Mouse (Mus musculus) CH12.LX (cell line): ENCODE results near the gene Gm38392. TPM values are rescaled to one million over a fixed set of nuclear protein-coding genes. Genes with fewer than 3 reads are reported as not detected.

ENCODE experiments used
- DNase-seq: peaks from one replicate; pipeline ENCODE4 v3.0.0-alpha.2; 2013; ENCODE audit errors: extremely low read depth
- H3K27ac ChIP-seq: 2 replicates; pipeline ENCODE4 v1.5.1; 2012; ENCODE audit warnings: low read depth, mild to moderate bottlenecking, control low read depth, moderate library complexity; ENCODE audit not compliant: insufficient read depth
- H3K27me3 ChIP-seq: replicated peaks from 2 replicates; pipeline ENCODE3; 2012; ENCODE audit warnings: inconsistent platforms
- H3K36me3 ChIP-seq, 2 experiments: replicated peaks in 1 of 2; 2 replicates each; pipeline versions ENCODE3 to v1.6.1; 2012; ENCODE audit warnings: inconsistent platforms in 1 of 2, low read length in 1 of 2, mild to moderate bottlenecking in 1 of 2, mixed read lengths in 1 of 2, moderate library complexity in 1 of 2; ENCODE audit not compliant: control insufficient read depth in 1 of 2, insufficient read depth in 1 of 2
- H3K4me1 ChIP-seq, 2 experiments: 2 replicates each; pipeline ENCODE4 v1.6.1; 2012; ENCODE audit warnings: inconsistent platforms in 1 of 2, moderate library complexity in 1 of 2; ENCODE audit not compliant: insufficient read depth in 2 of 2, control insufficient read depth in 1 of 2
- H3K4me2 ChIP-seq: 2 replicates; pipeline ENCODE4 v1.6.1; 2012; ENCODE audit warnings: low read depth, mild to moderate bottlenecking, control low read depth; ENCODE audit not compliant: poor library complexity, insufficient read depth, severe bottlenecking
- H3K4me3 ChIP-seq, 3 experiments: fragments of 150-350 bp in 1 of 3; sonication (generic) in 1 of 3; replicated peaks in 1 of 3; 2 replicates each; pipeline versions ENCODE3 to v1.5.1; 2011 to 2012; ENCODE audit warnings: low read depth in 2 of 3, low read length in 2 of 3, mild to moderate bottlenecking in 2 of 3, moderate library complexity in 2 of 3, control low read depth in 1 of 3, improper control_type of control experiment in 1 of 3, inconsistent platforms in 1 of 3, mixed read lengths in 1 of 3; ENCODE audit not compliant: poor library complexity in 1 of 3
- H3K79me2 ChIP-seq: replicated peaks from 2 replicates; pipeline ENCODE4 v1.6.1; 2012; ENCODE audit warnings: mild to moderate bottlenecking, moderate library complexity; ENCODE audit not compliant: control insufficient read depth, poor library complexity, insufficient read depth, severe bottlenecking; ENCODE audit errors: extremely low read depth
- H3K9ac ChIP-seq: 2 replicates; pipeline ENCODE4 v1.6.1; 2012; ENCODE audit warnings: low read depth, mild to moderate bottlenecking, control low read depth, moderate library complexity; ENCODE audit not compliant: insufficient read depth
- H3K9me3 ChIP-seq: replicated peaks from 2 replicates; pipeline ENCODE3; 2012; ENCODE audit warnings: low read length, inconsistent platforms, mixed read lengths
- BHLHE40 ChIP-seq: IDR thresholded peaks from 2 replicates; pipeline ENCODE4 v1.6.1; 2011; ENCODE audit warnings: mild to moderate bottlenecking, low read depth, low read length, improper control_type of control experiment
- CHD1 ChIP-seq: IDR thresholded peaks from 2 replicates; pipeline ENCODE4 v1.6.1; 2012; ENCODE audit warnings: low read depth, low read length, improper control_type of control experiment, inconsistent platforms
- CHD2 ChIP-seq: IDR thresholded peaks from 2 replicates; pipeline ENCODE4 v1.6.1; 2011; ENCODE audit warnings: low read length, improper control_type of control experiment
- ELF1 ChIP-seq: IDR thresholded peaks from 2 replicates; pipeline ENCODE4 v1.6.1; 2014; ENCODE audit warnings: low read depth, mild to moderate bottlenecking, inconsistent platforms, low read length, improper control_type of control experiment
- EP300 ChIP-seq: IDR thresholded peaks from 2 replicates; pipeline ENCODE4 v1.6.1; 2011; ENCODE audit warnings: low read length, improper control_type of control experiment
- ETS1 ChIP-seq: conservative IDR thresholded peaks from 2 replicates; pipeline ENCODE4 v1.6.1; 2012; ENCODE audit warnings: low read depth, mild to moderate bottlenecking, inconsistent platforms, low read length, improper control_type of control experiment, moderate library complexity
- GABPA ChIP-seq: IDR thresholded peaks from 2 replicates; pipeline ENCODE4 v1.6.1; 2012; ENCODE audit warnings: low read depth, low read length, improper control_type of control experiment, inconsistent platforms; ENCODE audit not compliant: insufficient replicate concordance
- IRF4 ChIP-seq: IDR thresholded peaks from 2 replicates; pipeline ENCODE4 v1.6.1; 2014; ENCODE audit warnings: low read depth, mild to moderate bottlenecking, inconsistent platforms, low read length, improper control_type of control experiment
- JUND ChIP-seq: conservative IDR thresholded peaks from 2 replicates; pipeline ENCODE4 v1.6.1; 2011; ENCODE audit warnings: low read depth, low read length, improper control_type of control experiment
- KAT2A ChIP-seq: IDR thresholded peaks from 2 replicates; pipeline ENCODE4 v1.6.1; 2012; ENCODE audit warnings: low read length, improper control_type of control experiment, inconsistent platforms; ENCODE audit not compliant: insufficient replicate concordance
- MAFK ChIP-seq: IDR thresholded peaks from 2 replicates; pipeline ENCODE4 v1.6.1; 2011; ENCODE audit warnings: low read length, improper control_type of control experiment; ENCODE audit not compliant: insufficient replicate concordance
- MAX ChIP-seq: IDR thresholded peaks from 2 replicates; pipeline ENCODE4 v1.6.1; 2011; ENCODE audit warnings: low read length, improper control_type of control experiment
- MAZ ChIP-seq: IDR thresholded peaks from 2 replicates; pipeline ENCODE4 v1.6.1; 2012; ENCODE audit warnings: low read depth, mild to moderate bottlenecking, inconsistent platforms, low read length, improper control_type of control experiment, moderate library complexity
- MXI1 ChIP-seq: IDR thresholded peaks from 2 replicates; pipeline ENCODE4 v1.6.1; 2011; ENCODE audit warnings: mild to moderate bottlenecking, low read depth, low read length, improper control_type of control experiment
- MYC ChIP-seq: IDR thresholded peaks from 2 replicates; pipeline ENCODE4 v1.6.1; 2011; ENCODE audit warnings: low read depth, mild to moderate bottlenecking, improper control_type of control experiment, low read length
- PAX5 ChIP-seq: IDR thresholded peaks from 2 replicates; pipeline ENCODE4 v1.6.1; 2012; ENCODE audit warnings: low read length, inconsistent platforms, mixed read lengths
- POLR2A ChIP-seq: IDR thresholded peaks from 2 replicates; pipeline ENCODE4 v1.6.1; 2011; ENCODE audit warnings: low read depth, mild to moderate bottlenecking, improper control_type of control experiment, low read length
- RAD21 ChIP-seq: IDR thresholded peaks from 2 replicates; pipeline ENCODE4 v1.6.1; 2011; ENCODE audit warnings: low read depth, mild to moderate bottlenecking, low read length, improper control_type of control experiment, moderate library complexity
- RCOR1 ChIP-seq: conservative IDR thresholded peaks from 2 replicates; pipeline ENCODE4 v1.6.1; 2012; ENCODE audit warnings: low read depth, mild to moderate bottlenecking, inconsistent platforms, low read length, improper control_type of control experiment
- SIN3A ChIP-seq: IDR thresholded peaks from 2 replicates; pipeline ENCODE4 v1.6.1; 2012; ENCODE audit warnings: low read length, improper control_type of control experiment, inconsistent platforms
- TBP ChIP-seq: conservative IDR thresholded peaks from 2 replicates; pipeline ENCODE4 v1.6.1; 2011; ENCODE audit warnings: low read depth, low read length, improper control_type of control experiment
- TCF12 ChIP-seq: IDR thresholded peaks from 2 replicates; pipeline ENCODE4 v1.6.1; 2014; ENCODE audit warnings: low read depth, mild to moderate bottlenecking, inconsistent platforms, low read length, improper control_type of control experiment
- UBTF ChIP-seq: IDR thresholded peaks from 2 replicates; pipeline ENCODE4 v1.6.1; 2012; ENCODE audit warnings: low read depth, mild to moderate bottlenecking, inconsistent platforms, low read length, improper control_type of control experiment, moderate library complexity
- USF2 ChIP-seq: conservative IDR thresholded peaks from 2 replicates; pipeline ENCODE4 v1.6.1; 2011; ENCODE audit warnings: low read depth, low read length, improper control_type of control experiment
- ZMIZ1 ChIP-seq: IDR thresholded peaks from 2 replicates; pipeline ENCODE4 v1.6.1; 2012; ENCODE audit warnings: low read depth, mild to moderate bottlenecking, inconsistent platforms, low read length, improper control_type of control experiment
- dilution Hi-C: fragments of 300-500 bp; cut with MboI; formaldehyde crosslinking; loops from 2 replicates; pipeline ENCODE4 v1.14.3; 2020; ENCODE audit warnings: low sequenced_read_pairs; ENCODE audit not compliant: extremely low pct_unique_long_range_greater_than_20kb, extremely low pct_ligation_motif_present
- in situ Hi-C: fragments of 300-500 bp; cut with MboI; formaldehyde crosslinking; loops from 3 replicates; pipeline ENCODE4 v1.14.3; 2019; ENCODE audit warnings: low sequenced_read_pairs, low pct_ligation_motif_present, low pct_unique_long_range_greater_than_20kb, mixed read lengths
- polyA plus RNA-seq: library from polyadenylated mRNA; unstranded; fragments of >175 nt; gene quantifications from 2 replicates; pipeline ENCODE4 v1.2.1, GENCODE M21; 2012; ENCODE audit warnings: low read depth; ENCODE audit not compliant: insufficient read length
- total RNA-seq, 2 experiments: library from RNA; depleted of rRNA; stranded (reverse); fragments of 300-350 nt in 1 of 2; fragments of >200 nt in 1 of 2; gene quantifications; 2 replicates each; pipeline ENCODE4 v1.2.3; 2012 to 2014

Gm38392 gene
- total and polyA plus RNA-seq, 3 experiments, result not detected

GRCm38 (mm10) chr3:88336058-88337013 lies 49.3 kb upstream of the Gm38392 start, which contains the start of the genes Tmem79 and Smg5 (continued):
- TF ChIP-seq PAX5 (no peak), JUND (no peak), KAT2A (no peak), TCF12 (peak; percentile 97), RAD21 (no peak), POLR2A (peak; percentile 100), ETS1 (no peak)

DNA sequence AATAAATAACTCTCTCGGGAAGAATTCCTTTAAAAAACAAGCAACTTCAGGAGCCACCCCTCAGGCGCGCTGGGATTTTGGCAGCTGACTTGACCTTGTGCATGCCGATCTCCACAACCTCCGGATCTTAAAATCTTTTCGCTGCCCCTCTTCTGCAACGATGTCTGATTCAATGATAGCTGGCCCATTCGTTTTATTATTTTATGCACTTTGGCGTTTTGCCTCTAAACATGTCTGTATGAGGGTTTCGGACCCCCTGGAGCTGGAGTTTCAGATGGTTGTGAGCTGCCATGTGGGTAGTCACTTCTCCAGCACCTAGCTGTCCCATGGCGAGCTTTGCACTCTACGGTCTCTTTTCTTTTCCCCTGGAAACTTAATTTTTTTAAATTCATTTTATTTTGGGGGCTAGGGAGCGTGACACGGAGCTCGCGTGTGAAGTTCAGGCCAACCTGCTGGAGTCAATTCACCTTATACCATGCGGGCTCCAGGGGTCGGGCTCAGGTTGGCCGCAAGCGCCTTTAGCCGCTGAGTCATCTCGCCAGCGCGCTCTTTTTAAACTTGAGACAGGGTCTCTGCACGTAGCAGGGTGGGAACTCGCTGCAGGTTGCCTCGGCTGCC lies 48.5 kb upstream of the Gm38392 start:
- Histone ChIP-seq H3K9me3 (no peaks in the 10 kb centered on the region), H3K79me2 (peaks cover 36% of the 10 kb centered on the region), H3K27ac (peak overlapping the region; percentile 79), H3K4me1 (peaks cover 18 to 36% of the 10 kb centered on the region in 2 experiments), H3K27me3 (no peaks in the 10 kb centered on the region), H3K4me3 (peak overlapping the region; percentile 64 to 82 (median 81)), H3K9ac (peak overlapping the region; percentile 59), H3K4me2 (peak overlapping the region; percentile 93), H3K36me3 (peaks cover 4 to 31% of the 10 kb centered on the region in 2 experiments)
- dilution Hi-C loops, result no loop called here
- in situ Hi-C loops, result no loop called here
- peak; percentile 39 for DNase-seq
- 0 out of 2 replicates have a peak, but pooled peaks have one; percentile 28 for TF ChIP-seq RCOR1
- TF ChIP-seq KAT2A, result no peak
- TF ChIP-seq CHD2, result no peak
- TF ChIP-seq MYC, result peak; percentile 70
- no peak for TF ChIP-seq SIN3A
- no peak for TF ChIP-seq CHD1
- peak; percentile 60 for TF ChIP-seq MAX
- TF ChIP-seq MAFK, result 0 out of 2 replicates have a peak, but pooled peaks have one; percentile 54
- no peak for TF ChIP-seq MAZ
- 0 out of 2 replicates have a peak, but pooled peaks have one; percentile 5 for TF ChIP-seq TBP
- TF ChIP-seq ELF1, result no peak
- no peak for TF ChIP-seq EP300
- TF ChIP-seq MXI1, result peak; percentile 68
- no peak for TF ChIP-seq GABPA
- TF ChIP-seq BHLHE40, result peak; percentile 3; the same call in 1 of the 2 replicates
- TF ChIP-seq USF2, result no peak
- no peak; the same call in 1 of the 2 replicates for TF ChIP-seq ZMIZ1
- TF ChIP-seq UBTF, result peak; percentile 43; the same call in 1 of the 2 replicates
- TF ChIP-seq IRF4, result peak; percentile 19; the same call in 1 of the 2 replicates
- no peak for TF ChIP-seq JUND
